Mouse (Mus musculus) heart, postnatal 14 days (tissue): ENCODE data around the gene Kcnj9. TPM values are rescaled to one million over a fixed set of nuclear protein-coding genes. Genes with fewer than 3 reads are reported as not detected.

Source experiments
- DNase-seq, 2 experiments: peaks; one replicate each; pipeline ENCODE4 v3.0.0; 2021 to 2022
- intact Hi-C: fragments of 180-260 bp; cut with DNase I; formaldehyde crosslinking; loops from one replicate; pipeline ENCODE4 v1.15.1; 2025
- total RNA-seq, 2 experiments: library from RNA; stranded (reverse); gene quantifications; 2 replicates each; pipeline ENCODE4 v1.2.3; 2021

The Kcnj9 gene
- total RNA-seq, 2 experiments from 2014 or later = not detected

DNA sequence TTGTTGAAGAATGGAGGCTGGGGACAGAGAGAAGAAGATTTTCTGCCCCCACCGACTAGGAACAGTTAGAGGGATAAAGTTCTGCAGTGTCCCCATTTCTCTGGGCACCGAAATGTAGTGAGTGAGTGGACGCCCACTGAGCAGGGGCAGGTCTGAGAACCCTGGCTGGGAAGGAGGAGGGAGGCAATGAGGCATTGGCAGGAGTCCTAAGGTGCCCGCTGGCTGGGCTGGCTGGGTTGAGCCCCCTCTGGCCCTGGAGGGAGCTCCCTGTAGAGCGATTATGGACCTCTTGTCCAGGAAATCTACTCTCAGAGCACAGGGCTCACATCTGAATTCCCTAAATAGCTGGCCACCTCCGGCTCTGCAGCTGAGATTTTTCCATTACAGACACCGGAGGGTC lies 29.6 kb downstream of the Kcnj9 start:
- intact Hi-C loops = no loop called here
- no peak for DNase-seq

GRCm38 (mm10) chr1:172297611-172298537 lies 31.2 kb downstream of the Kcnj9 start, which contains the start of gene Atp1a2:
Gene Atp1a2, minus strand, starts transcription at chr1:172298064.
- intact Hi-C loops = no loop called here
- DNase-seq = peak; percentile 76 to 78

DNA sequence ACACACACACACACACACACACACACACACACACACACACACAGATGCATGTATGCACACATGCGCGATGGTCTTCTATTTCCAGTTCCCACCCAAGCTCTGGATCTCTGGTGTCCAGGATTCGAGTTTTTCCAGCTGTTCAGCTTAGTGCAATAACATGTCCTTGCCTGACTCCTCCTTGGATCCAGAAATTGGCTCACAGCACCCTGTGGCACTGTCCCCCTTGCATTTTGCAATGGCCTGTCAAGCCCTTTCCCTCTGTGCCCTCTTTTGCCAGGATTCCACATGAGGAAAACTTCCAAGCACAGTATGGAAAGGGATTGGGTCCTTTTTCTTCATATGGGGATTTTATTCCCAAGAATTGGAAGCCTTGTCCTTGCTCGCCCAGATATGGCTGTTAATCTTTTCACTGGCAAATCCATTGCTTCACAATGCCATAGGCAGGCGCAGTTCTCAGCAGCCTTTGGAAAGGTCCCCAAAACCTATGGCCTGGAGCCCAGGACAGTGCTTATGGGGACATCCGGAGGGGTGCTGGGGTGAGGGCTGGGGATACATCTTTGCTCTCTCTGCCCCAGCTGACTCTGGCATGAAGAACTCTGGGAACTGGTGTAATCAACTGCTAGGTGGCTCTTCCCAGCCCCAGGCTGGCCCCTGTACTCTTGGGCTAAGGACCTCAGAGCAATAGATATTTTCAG lies 32.2 kb downstream of the Kcnj9 start:
- peak; percentile 65 to 67 for DNase-seq
- intact Hi-C loops = no loop called here

GRCm38 (mm10) chr1:172295751-172296197 lies 33.3 kb downstream of the Kcnj9 start:
- peak; percentile 59 to 70 for DNase-seq
- intact Hi-C loops = no loop called here

GRCm38 (mm10) chr1:172293449-172293848 lies 35.7 kb downstream of the Kcnj9 start:
- intact Hi-C loops = no loop called here
- DNase-seq = no peak

- intact Hi-C loops = no loop called here
- DNase-seq = no peak
Observed at GRCm38 (mm10) chr1:172292880-172293279, 36.2 kb downstream of the Kcnj9 start.

- intact Hi-C loops = no loop called here
- DNase-seq = no peak
Observed at GRCm38 (mm10) chr1:172289617-172289946, 39.5 kb downstream of the Kcnj9 start.

GRCm38 (mm10) chr1:172288900-172289616 lies 40.1 kb downstream of the Kcnj9 start:
- no peak for DNase-seq
- intact Hi-C loops = no loop called here

DNA sequence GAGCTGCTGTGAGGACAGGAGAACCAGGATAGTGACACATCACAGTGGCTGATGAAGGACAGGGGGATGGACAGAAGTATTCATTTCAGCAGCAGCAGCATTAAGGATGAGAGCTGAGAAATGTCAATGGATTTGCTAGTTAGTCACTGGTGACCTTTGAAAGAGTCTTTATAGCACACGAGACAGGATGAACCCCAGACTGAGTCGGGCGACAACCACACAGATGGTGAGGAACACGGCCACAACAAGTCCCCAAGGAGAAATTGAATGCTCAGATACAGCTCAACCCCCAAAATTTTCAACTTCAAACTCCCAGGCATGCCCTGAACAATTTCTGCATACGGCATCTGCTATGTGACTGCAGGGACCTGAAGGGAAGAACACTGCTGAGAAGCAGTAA lies 42.4 kb downstream of the Kcnj9 start:
- DNase-seq = no peak
- intact Hi-C loops = no loop called here

- intact Hi-C loops = no loop called here
- DNase-seq = no peak
Observed at GRCm38 (mm10) chr1:172284221-172284620, 44.9 kb downstream of the Kcnj9 start.

- DNase-seq = no peak
- intact Hi-C loops = no loop called here
Observed at GRCm38 (mm10) chr1:172283073-172283472, 46.0 kb downstream of the Kcnj9 start.

DNA sequence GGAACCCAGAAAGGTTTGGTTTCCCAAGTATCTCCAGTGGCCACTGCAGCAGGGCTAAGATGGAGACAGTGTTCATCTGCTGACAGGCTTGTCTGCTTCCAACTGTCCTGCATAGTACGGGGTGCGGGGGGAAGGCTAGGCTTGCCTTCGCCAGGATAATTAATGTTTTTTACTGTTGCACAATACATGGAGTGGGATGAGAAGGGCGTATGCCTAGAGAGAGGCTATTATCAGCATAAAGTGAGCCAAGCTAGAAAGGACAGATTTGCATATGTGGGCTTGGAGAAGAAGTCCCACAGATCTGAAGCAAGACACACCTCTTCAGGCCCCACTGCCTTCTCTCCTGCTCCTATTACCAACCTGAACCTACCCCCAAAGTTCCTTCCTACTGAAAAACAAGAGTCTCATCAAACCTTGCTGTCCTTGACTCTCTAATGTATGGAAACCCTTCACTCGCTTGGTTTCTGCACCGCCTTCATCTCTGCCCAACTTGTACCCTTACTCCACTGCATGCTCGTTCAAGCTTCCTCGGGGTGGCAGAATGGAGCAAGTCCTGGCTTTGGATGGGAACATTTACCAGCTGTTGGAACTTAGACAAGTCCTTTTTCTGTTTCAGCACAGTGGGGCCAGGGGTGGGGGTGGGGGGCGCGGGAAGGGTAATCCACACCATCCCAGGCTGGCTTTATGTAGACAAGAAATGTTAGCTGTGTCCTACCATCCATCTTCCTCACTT lies 47.4 kb downstream of the Kcnj9 start:
- intact Hi-C loops = no loop called here
- DNase-seq = no peak

DNA sequence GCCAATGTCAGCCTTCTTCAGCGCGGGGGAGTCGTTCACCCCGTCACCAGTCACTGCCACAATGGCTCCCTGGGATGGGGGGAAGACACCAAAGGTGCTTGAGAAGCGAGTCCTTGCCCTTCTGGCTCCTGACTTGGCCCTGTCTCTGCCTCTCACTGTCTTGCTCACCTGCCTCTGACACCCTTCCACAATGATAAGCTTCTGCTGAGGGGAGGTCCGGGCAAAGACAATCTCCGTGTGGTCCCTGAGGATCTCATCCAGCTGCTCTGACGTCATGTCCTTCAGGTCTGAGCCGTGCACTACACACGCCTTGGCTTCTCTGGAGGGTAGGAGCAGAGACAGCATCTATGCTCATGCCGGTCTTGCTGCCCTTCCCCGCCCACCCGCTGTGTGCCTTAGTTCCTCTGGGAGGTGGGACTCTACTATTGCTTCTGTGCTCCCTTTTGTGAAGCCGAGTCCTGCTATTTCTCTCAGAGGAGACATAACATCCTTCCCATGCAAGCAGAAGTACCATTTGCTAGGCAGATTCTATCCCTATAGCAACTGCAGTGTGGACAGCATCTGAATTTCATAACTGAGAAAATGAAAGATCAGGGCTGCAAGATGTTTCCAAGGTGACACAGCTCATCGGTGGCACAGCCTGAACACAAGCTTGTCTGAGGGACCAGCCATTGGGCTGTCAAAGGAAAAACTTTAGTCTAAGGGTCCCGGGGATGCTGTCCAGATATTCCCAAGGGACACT lies 49.2 kb downstream of the Kcnj9 start:
- intact Hi-C loops = no loop called here
- DNase-seq = no peak

- intact Hi-C loops = no loop called here
- DNase-seq = no peak
Observed at GRCm38 (mm10) chr1:172278328-172278727, 50.8 kb downstream of the Kcnj9 start.

GRCm38 (mm10) chr1:172277172-172277571 lies 51.9 kb downstream of the Kcnj9 start:
- intact Hi-C loops = no loop called here
- DNase-seq = no peak

DNA sequence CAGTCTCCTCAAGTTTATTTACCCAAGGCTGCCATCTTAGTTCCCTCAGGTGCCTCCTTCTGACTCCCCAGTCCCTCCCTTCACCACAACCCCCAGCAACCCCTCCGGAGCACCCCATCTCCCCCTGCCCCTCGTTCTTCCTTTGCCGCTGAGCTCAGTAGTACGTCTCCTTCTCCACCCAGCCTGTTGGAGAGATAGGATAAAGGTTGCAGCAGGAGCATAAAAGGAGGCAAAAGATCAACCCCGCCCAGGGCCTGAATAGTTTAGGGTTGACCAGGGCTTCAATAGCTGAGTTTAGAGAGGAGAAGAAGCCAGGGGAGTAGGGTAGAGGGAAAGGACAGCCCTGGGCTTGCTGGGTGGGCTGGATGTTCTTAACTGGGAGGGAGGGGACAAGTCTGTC lies 54.6 kb downstream of the Kcnj9 start:
- intact Hi-C loops = no loop called here
- DNase-seq = no peak

DNA sequence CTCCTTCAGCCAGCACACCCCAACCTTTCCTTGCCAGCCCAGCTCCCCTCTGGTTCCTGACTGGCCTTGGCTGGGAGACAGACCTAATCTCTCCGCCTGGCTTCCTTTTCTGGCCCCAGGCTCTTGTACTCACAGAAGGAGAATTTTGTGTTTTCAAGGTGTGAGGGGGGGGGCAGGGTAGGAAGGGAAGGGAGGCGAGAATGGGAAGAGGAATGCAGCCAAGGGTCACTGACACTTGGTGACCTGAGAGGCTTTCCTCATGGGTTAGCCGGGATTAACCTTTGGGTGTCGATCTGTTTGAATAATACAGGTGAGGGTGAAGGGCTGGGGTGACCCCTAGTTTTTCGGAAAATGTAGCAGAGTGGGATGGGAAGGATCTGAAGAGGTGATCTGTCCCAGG lies 55.0 kb downstream of the Kcnj9 start:
- DNase-seq = no peak
- intact Hi-C loops = no loop called here

- intact Hi-C loops = no loop called here
- DNase-seq = peak; percentile 33 to 55
Observed at GRCm38 (mm10) chr1:172273386-172273785, 55.7 kb downstream of the Kcnj9 start.

GRCm38 (mm10) chr1:172271765-172272164 lies 57.4 kb downstream of the Kcnj9 start:
- intact Hi-C loops = no loop called here
- DNase-seq = no peak

DNA sequence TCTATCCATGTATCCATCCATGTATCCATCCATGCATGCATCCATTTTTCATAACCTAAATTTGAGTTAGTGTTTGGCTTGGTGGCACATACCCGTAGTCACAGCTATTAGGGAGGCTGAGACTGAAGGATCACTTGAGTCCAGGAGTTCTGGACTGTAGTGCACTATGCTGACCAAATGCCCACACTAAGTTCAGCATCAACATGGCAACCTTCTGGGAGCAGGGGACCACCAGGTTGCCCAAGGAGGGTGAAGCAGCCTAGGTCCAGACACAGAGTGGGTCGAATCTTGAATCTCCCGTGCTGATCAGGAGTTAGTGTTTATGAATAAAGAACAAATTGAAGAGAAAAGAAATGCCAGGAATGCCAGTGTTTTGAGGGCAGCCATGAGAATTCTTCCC lies 57.9 kb downstream of the Kcnj9 start:
- no peak for DNase-seq
- intact Hi-C loops = no loop called here
